Mouse (Mus musculus) midbrain, embryonic 15.5 days (tissue): ENCODE measurements at regions not wholly inside any gene's neighbourhood (a gene's known extent, or its start where the extent isn't known, plus 50 kb on each side); places are given as distances from the start of the nearest gene placed in this dataset.

ENCODE experiments used
- ATAC-seq: fragments of 200-750 bp; cut with Nextera tagmentation; replicated peaks from 2 replicates; pipeline ENCODE4 v1.8.0; 2017; ENCODE audit warnings: moderate TSS enrichment
- H3K27ac ChIP-seq: fragments of 300-500 bp; sonication (generic); 2 replicates; pipeline ENCODE4 v1.5.1; 2015; ENCODE audit warnings: mild to moderate bottlenecking, inconsistent platforms
- H3K27me3 ChIP-seq: fragments of 300-500 bp; sonication (generic); replicated peaks from 2 replicates; pipeline ENCODE4 v1.6.1; 2015; ENCODE audit warnings: inconsistent platforms
- H3K36me3 ChIP-seq: fragments of 300-500 bp; sonication (generic); replicated peaks from 2 replicates; pipeline ENCODE4 v1.6.1; 2015; ENCODE audit warnings: inconsistent platforms
- H3K4me1 ChIP-seq: fragments of 300-500 bp; sonication (generic); 2 replicates; pipeline ENCODE4 v1.6.1; 2015; ENCODE audit warnings: inconsistent platforms
- H3K4me2 ChIP-seq: fragments of 300-500 bp; sonication (generic); 2 replicates; pipeline ENCODE4 v1.6.1; 2015; ENCODE audit warnings: inconsistent platforms, mild to moderate bottlenecking, moderate library complexity
- H3K4me3 ChIP-seq: fragments of 300-500 bp; sonication (generic); 2 replicates; pipeline ENCODE4 v1.5.1; 2015; ENCODE audit warnings: mild to moderate bottlenecking, inconsistent platforms
- H3K9ac ChIP-seq: fragments of 300-500 bp; sonication (generic); 2 replicates; pipeline ENCODE4 v1.6.1; 2015; ENCODE audit warnings: mild to moderate bottlenecking, inconsistent platforms
- H3K9me3 ChIP-seq: fragments of 300-500 bp; sonication (generic); 2 replicates; pipeline ENCODE4 v1.6.1; 2016; ENCODE audit warnings: inconsistent platforms
- WGBS: fragments of 180-500 bp; shearing (Covaris S2); methylation state at CpG from one replicate; pipeline ENCODE4 v1.1.7; 2015; ENCODE audit warnings: mixed read lengths; 5-methylcytosine and 5-hydroxymethylcytosine counted together

DNA sequence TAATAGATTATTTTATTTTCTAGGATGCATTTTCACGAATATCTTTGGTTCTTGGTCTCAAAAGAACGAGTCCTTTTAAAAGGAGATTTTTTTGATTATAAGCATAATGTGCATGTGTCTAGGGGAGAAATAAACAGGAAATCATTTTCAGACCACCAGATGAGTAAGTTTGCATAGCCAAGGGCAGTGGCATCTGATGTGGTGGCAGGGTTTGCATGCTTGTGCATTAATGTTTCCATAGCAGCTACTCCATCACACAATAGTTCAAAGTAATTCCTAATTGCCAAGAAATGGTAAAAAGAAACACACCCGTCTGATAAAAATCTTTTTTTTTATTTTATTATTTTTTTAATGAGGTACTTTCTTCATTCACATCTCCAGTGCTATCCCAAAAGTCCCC lies 182.3 kb downstream of the Gnai1 start:
- Histone ChIP-seq H3K4me1 (no peaks in the 10 kb centered on the region), H3K9ac (no peak overlapping the region), H3K4me2 (no peak overlapping the region), H3K4me3 (no peak overlapping the region), H3K27me3 (no peaks in the 10 kb centered on the region), H3K36me3 (no peaks in the 10 kb centered on the region), H3K27ac (no peak overlapping the region), H3K9me3 (no peaks in the 10 kb centered on the region)
- no peak for ATAC-seq
- 78% methylated on average over 3 of the region's 3 CpGs for WGBS

DNA sequence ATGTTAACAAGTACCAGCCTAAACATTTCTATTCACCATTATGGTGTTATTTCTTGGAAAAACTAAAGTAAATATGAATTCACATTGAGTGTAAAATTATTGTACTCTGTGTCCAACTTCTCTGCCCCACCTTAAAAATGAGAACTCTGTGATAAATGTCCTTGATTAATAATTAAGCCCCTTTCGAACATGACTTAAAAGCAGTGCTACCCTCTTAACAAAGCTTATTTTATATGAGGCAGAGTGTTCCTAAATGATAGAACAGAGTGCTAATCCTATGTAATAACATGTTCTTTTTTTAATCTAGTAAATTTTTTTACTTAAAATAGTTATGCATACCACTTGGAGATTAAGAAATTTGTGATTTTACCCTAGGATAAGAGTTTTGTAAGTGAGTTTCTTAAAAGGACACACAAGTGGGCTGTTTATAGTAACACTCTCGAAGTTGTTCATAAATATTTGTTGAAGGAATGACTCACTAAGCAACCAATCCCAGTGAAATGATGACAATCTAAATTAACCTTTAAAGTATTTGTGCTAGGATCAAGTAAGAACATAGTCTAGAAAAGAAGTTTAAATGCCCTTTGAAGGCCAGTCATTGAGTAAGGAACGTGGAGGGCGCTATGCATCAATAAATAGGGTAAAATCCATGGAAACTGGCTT lies 148.6 kb downstream of the Gnai1 start:
- Histone ChIP-seq H3K36me3 (no peaks in the 10 kb centered on the region), H3K27ac (no peak overlapping the region), H3K27me3 (no peaks in the 10 kb centered on the region), H3K4me3 (no peak overlapping the region), H3K9me3 (no peaks in the 10 kb centered on the region), H3K4me1 (no peaks in the 10 kb centered on the region), H3K4me2 (no peak overlapping the region), H3K9ac (no peak overlapping the region)
- WGBS = 79% methylated on average over 4 of the region's 4 CpGs
- ATAC-seq = no peak
